Mouse (Mus musculus) myocyte (in vitro differentiated cells): ENCODE measurements around the gene Ifi207.
"Not testable (repeated sequence)": the region's sequence is repeated elsewhere in the genome, so short reads cannot be mapped to it uniquely, and the experiment has no call there.

ENCODE experiments used
- MYOG ChIP-seq, 3 experiments: IDR thresholded peaks; one replicate each; pipeline ENCODE4 v1.6.1; 2011; ENCODE audit warnings: control low read depth in 2 of 3, low read depth in 2 of 3, mild to moderate bottlenecking in 2 of 3; ENCODE audit not compliant: insufficient read length in 2 of 3, control insufficient read depth in 1 of 3, insufficient read depth in 1 of 3
- POLR2A ChIP-seq: IDR thresholded peaks from one replicate; pipeline ENCODE4 v1.6.1; 2011; ENCODE audit warnings: low read depth, mild to moderate bottlenecking, control low read depth, moderate library complexity; ENCODE audit not compliant: insufficient read length
- TCF12 ChIP-seq: IDR thresholded peaks from one replicate; pipeline ENCODE4 v1.6.1; 2011; ENCODE audit warnings: mild to moderate bottlenecking, control low read depth; ENCODE audit not compliant: poor library complexity, insufficient read depth, severe bottlenecking
- TCF3 ChIP-seq: IDR thresholded peaks from one replicate; pipeline ENCODE4 v1.6.1; 2011; ENCODE audit warnings: low read depth, control low read depth; ENCODE audit not compliant: insufficient read length

DNA sequence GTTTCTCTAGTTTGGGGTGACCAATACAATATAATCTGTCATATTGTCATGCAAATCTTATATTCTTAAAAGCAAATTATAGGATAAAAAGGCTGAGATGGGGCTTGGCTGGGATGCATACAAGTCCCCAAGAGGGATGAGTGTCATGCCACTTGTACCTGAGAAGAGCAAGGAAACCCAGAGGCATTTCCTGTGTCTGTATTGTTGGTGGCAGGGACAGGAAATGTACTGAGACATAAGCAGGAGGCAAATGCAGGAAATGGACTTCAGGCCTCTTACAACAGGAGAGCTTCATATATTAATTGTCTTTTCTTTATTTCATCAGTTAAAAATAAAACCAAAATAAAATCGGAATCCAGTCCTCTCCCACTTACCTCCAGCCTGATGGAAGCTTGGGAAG, 62.9 kb downstream of the Ifi207 start:
- TF ChIP-seq TCF3; POLR2A; TCF12; MYOG (IDR thresholded peaks at IDR 0.05; ENCODE audit: control insufficient read depth in 1 of 3, insufficient read depth in 1 of 3, insufficient read length in 2 of 3, low read depth in 2 of 3): not testable (repeated sequence)
